Mouse (Mus musculus): ENCODE measurements around the gene Cuta.
"Not testable (repeated sequence)": the region's sequence is repeated elsewhere in the genome, so short reads cannot be mapped to it uniquely, and the experiment has no call there.

Gene Cuta

GRCm38 (mm10) chr17:26936921-26937695, 2.3 kb downstream of the Cuta start:
- in situ Hi-C loops (cut with MseI, MboI): no loop called here

- in situ Hi-C loops (cut with MseI, MboI): no loop called here
Observed at GRCm38 (mm10) chr17:26936453-26936852, 2.9 kb downstream of the Cuta start.

- in situ Hi-C loops (cut with MseI, MboI): no loop called here
Observed at GRCm38 (mm10) chr17:26935027-26935426, 4.3 kb downstream of the Cuta start.

GRCm38 (mm10) chr17:26933885-26934827, 5.2 kb downstream of the Cuta start:
- in situ Hi-C loops (cut with MseI, MboI): no loop called here

GRCm38 (mm10) chr17:26933419-26933818, 6.0 kb downstream of the Cuta start:
- in situ Hi-C loops (cut with MseI, MboI): no loop called here

- in situ Hi-C loops (cut with MseI, MboI): no loop called here
Observed at GRCm38 (mm10) chr17:26932839-26933398, 6.5 kb downstream of the Cuta start, which contains the start of gene Phf1. Phf1 (plus strand) TSS chr17:26933052.

GRCm38 (mm10) chr17:26931795-26932194, 7.6 kb downstream of the Cuta start:
- in situ Hi-C loops (cut with MseI, MboI): not testable (repeated sequence)

- in situ Hi-C loops (cut with MseI, MboI): not testable (repeated sequence)
Observed at GRCm38 (mm10) chr17:26925414-26925813, 14.0 kb downstream of the Cuta start.

- in situ Hi-C loops (cut with MseI, MboI): not testable (repeated sequence)
Observed at GRCm38 (mm10) chr17:26922368-26922767, 17.0 kb downstream of the Cuta start.

GRCm38 (mm10) chr17:26919516-26919915, 19.9 kb downstream of the Cuta start:
- in situ Hi-C loops (cut with MseI, MboI): not testable (repeated sequence)

- in situ Hi-C loops (cut with MseI, MboI): no loop called here
Observed at GRCm38 (mm10) chr17:26918343-26918742, 21.0 kb downstream of the Cuta start.

- in situ Hi-C loops (cut with MseI, MboI): not testable (repeated sequence)
Observed at GRCm38 (mm10) chr17:26917560-26917959, 21.8 kb downstream of the Cuta start.

- in situ Hi-C loops (cut with MseI, MboI): no loop called here
Observed at GRCm38 (mm10) chr17:26916711-26917482, 22.5 kb downstream of the Cuta start, which contains the start of gene Kifc5b. Kifc5b (plus strand) TSS chr17:26917091.

- in situ Hi-C loops (cut with MseI, MboI): no loop called here
Observed at GRCm38 (mm10) chr17:26915248-26915647, 24.1 kb downstream of the Cuta start.

- in situ Hi-C loops (cut with MseI, MboI): not testable (repeated sequence)
Observed at GRCm38 (mm10) chr17:26907506-26907905, 31.9 kb downstream of the Cuta start.

- in situ Hi-C loops (cut with MseI, MboI): no loop called here
Observed at GRCm38 (mm10) chr17:26904320-26904719, 35.0 kb downstream of the Cuta start.

GRCm38 (mm10) chr17:26900916-26901315, 38.5 kb downstream of the Cuta start:
- in situ Hi-C loops (cut with MseI, MboI): no loop called here

GRCm38 (mm10) chr17:26895578-26895977, 43.8 kb downstream of the Cuta start:
- in situ Hi-C loops (cut with MseI, MboI): no loop called here

- in situ Hi-C loops (cut with MseI, MboI): no loop called here
Observed at GRCm38 (mm10) chr17:26894342-26894741, 45.0 kb downstream of the Cuta start.

- in situ Hi-C loops (cut with MseI, MboI): no loop called here
Observed at GRCm38 (mm10) chr17:26893492-26893891, 45.9 kb downstream of the Cuta start.

Measured in mouse trophoblast stem cell (cell line).